Mouse (Mus musculus): Measurements from ENCODE around the gene Pgam1.
"Not testable (repeated sequence)": the region's sequence is repeated elsewhere in the genome, so short reads cannot be mapped to it uniquely, and the experiment has no call there.

Pgam1 gene

DNA sequence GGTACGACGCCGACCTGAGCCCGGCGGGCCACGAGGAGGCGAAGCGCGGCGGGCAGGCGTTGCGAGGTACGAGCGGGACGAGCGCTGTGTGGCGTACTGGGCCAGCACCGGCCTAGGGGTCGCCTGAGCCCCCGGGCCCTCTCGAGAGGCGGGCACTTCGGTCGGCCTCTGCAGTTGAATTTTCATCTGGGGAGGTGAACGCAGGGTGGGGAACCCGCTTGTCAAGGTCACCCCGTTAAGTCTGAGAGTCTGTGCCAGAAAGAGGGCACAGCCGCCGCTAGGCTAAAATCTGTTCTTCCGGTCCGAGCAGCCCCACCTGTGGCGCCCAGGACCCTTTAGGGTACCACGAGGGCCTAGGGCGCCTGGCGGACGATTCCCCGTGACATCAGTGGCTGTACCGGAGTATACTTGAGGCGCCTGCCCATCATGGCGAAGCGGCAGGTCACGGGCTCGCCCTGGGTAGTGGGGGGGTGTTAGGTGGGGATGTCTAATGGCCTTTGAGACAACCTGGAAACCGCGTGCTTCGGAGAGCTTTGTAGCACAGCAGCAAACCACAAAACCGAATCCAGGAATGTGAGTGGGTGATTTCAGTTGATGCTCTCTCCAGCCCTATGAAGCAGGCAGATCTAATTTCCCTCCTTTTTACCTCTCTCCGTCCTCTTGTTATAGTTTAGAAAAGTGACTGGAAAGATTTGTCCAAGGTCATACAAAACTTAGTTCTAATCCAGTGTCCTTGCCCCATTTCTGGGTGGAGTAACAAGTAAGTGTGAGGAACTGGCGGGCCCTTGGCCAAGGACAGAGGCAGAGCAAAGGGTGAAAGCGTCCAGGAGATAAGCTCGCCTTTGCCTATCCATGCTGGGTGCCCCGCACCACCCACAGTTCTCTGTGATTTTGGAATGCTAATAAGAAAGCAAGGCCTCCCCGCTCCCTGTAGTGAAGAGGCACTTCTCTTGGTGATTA lies 678 bp downstream of the Pgam1 start:
- DNase-seq, result peak; percentile 52

DNA sequence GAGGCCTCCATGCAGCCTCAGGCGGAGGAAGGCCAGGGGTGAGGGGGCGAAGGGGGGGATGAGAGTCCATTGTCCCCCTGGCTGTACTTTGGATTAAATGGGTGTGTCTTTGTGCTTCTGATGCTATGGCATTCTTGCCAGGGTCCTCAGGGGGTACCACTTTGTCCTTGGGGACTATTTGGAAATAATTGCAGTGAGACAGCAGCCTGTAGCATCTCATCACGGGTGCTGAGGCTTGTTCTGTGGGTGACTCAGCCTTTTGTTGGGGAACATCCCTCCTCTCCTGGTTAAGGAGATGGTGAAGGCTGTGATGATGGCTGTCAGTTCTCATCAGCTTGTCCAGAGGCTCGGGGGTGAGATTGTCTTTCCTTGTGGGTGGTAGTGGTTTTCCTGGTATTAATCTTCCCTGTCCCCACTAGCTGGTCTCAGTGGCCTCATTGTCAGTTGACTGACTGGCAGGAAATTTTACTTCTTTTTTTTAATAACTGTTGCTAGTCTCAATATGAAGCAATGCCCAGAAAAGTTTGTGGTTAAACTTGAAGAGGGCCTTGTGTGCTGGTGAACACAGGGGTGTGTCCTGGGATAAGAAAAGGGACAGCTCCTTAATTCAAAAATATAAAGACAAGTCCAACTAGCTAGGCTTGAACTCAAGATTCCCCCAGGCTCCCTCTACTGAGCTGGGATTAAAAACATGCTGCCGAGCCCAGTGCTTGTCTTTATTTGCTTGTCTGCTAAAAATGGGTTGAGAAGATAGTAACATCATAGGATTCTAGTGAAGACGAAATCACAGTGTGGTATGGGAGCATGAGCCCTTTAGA lies 2.3 kb downstream of the Pgam1 start:
- DNase-seq, result no peak

- DNase-seq, result not testable (repeated sequence)
Measured at GRCm38 (mm10) chr19:41914592-41914882, 2.8 kb downstream of the Pgam1 start.

GRCm38 (mm10) chr19:41915294-41915693 lies 3.6 kb downstream of the Pgam1 start:
- DNase-seq, result no peak

DNA sequence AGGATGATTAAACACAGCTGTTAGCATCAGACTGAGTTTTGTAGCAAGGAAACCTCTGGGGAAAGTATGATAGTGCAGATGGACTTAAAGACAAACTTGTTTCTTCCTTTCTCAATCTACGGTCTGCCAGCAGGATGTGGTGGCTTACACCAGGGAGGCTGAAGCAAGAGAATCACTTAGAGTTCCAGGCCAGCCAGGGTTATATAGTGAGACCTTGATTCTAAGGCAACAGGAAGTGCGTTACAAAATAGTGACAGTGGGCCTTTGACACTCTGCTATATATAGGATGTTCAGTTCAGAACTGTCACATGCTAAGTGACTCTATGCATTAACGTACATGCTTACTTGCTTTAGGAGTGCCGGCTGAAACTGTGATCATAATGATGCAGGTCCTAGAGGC lies 5.1 kb downstream of the Pgam1 start:
- DNase-seq, result no peak

GRCm38 (mm10) chr19:41919471-41919870 lies 7.7 kb downstream of the Pgam1 start:
- DNase-seq, result no peak

GRCm38 (mm10) chr19:41920412-41921067 lies 8.8 kb downstream of the Pgam1 start:
- DNase-seq, result no peak

DNA sequence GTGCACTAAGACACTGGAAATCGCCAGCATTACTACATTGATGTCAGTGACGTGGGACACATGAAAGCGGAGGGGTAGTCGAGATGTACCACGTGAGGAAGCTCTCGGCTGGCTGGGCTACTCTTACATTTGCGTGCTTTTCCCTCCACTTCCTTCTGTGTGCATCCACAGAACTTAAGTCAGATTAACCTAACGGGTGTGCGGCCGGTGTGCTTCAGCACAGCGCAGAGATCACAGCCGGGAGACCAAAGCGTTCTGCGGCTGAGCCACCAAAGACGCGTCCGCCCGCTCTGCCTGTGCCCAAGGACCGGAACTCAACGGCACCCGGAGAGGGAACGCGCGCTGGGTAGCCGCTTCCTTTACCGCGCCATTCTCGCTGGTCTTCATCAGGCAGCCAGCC lies 21.0 kb downstream of the Pgam1 start:
- DNase-seq, result no peak

- peak; percentile 99 for DNase-seq
Measured at GRCm38 (mm10) chr19:41933179-41934086, 21.7 kb downstream of the Pgam1 start, which contains the start of the genes Exosc1 and Zdhhc16. Gene Exosc1, minus strand, starts transcription at chr19:41933423. Gene Zdhhc16, plus strand, starts transcription at chr19:41933480.

DNA sequence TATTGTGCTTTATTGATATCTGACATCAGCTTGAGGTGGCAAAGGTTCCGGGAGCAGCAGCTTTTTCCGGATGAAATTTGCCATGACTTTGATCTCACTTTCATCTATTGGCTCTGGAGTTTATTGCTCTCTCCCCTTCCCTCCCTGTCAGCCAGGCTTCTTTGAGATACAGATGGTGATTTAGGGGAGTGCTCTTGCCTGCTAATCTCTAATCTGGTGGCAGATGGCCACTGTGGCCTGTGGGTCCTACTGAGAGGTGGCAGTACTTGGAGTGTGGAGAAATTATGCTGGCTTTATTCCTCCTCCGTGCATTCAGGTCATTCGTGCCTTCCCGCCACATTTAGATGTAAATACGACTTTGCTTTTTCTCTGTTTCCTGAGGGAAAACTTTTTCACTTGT lies 22.4 kb downstream of the Pgam1 start:
- DNase-seq, result no peak

- DNase-seq, result no peak
Measured at GRCm38 (mm10) chr19:41935921-41936320, 24.2 kb downstream of the Pgam1 start.

DNA sequence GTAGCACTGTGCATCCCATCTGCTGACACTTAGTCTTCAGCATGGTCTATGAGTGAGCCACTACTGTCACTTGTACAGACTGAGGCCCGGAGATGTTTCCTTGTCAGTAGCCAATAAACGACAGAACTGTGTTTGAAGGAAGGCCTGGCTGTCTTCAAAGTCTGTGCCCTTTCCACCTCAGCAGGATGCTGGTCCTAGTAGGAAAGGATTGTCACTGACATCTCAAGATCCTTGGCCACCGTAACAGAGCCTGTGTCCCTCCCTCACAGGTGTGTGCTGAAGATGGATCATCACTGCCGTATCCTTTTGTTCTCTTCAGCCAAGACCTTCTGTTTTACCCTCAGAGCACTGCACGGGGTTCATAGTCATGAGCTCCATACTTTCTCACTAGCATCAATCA lies 26.8 kb downstream of the Pgam1 start:
- no peak for DNase-seq

- no peak for DNase-seq
Measured at GRCm38 (mm10) chr19:41943841-41944240, 32.1 kb downstream of the Pgam1 start.

GRCm38 (mm10) chr19:41952287-41952686 lies 40.6 kb downstream of the Pgam1 start:
- DNase-seq, result no peak

DNA sequence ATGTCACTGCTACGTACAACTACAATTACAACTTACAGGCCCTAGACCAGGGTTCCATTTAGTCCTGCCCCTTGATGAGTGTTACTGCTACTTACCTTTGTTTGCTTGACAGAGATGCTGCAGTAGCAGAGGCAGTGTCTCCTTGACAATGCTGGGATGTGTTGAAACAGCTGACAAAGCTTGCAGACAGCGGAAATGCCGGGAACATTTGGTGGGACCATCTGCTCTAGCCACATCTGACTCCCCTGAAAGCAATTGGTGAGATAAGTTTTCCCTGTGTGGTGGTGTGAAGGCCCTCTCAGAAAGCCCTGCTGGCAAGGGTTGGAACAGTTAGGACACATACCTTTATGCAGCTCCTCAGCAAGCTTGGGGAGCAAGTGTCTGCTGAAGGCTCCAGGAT lies 41.9 kb downstream of the Pgam1 start:
- no peak for DNase-seq
